Mouse (Mus musculus) activated CD4-positive, CD25-positive, alpha-beta regulatory T cell, adult 4 months (primary cell): Measurements from ENCODE around the gene Slc13a1. TPM values are rescaled to one million over a fixed set of nuclear protein-coding genes. Genes with fewer than 3 reads are reported as not detected.

Source experiments
- ATAC-seq: one replicate; pipeline ENCODE4 v1.8.0; 2017
- polyA plus RNA-seq, 2 experiments: library from polyadenylated mRNA; unstranded; fragments of 100-300 nt; shearing (Covaris generic); gene quantifications; one replicate each; pipeline ENCODE4 v1.2.1; 2017

Gene Slc13a1
- polyA plus RNA-seq, 2 experiments from 2014 or later: not detected

DNA sequence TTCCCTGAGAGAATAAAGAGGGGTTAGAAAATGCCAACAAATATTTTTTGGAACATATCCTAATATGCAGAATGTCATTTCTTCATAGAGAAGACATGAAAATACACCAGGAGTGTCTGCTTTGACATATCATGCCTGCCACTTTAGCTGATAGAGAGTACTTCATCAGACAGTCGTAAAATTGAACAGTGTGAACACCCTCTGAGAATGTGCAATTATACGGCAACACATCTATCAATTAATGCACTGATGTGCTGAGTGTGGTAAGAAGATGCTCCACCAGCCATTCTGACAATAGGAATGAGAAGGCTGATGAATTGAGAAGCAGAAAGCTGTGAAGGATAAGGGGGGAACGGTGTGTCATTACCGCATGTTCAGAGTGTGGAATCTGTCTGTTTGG lies 95.1 kb downstream of the Slc13a1 start:
- ATAC-seq: no peak

DNA sequence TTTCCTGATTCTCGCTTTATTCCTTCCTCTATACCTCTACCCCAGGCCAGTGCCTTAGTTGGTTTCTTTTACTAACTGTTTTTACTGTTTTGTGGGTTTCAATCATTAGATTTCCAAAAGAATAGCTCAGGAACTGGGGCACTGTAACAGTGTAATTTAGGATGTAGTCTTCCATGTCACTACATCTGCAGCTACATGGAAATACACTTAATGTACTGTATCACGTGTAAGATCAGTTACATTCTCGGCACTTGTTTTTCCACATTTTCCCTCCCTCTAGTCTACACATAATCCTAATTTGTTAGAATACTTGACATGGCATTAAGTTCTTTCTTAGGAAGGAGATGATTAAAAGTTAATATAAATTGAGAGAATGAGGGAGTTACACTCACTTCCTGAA lies 108.1 kb downstream of the Slc13a1 start:
- ATAC-seq: no peak

- no peak for ATAC-seq
Measured at GRCm38 (mm10) chr6:24055086-24055485, 112.8 kb downstream of the Slc13a1 start.

GRCm38 (mm10) chr6:24054086-24054710 lies 113.7 kb downstream of the Slc13a1 start:
- ATAC-seq: no peak

- no peak for ATAC-seq
Measured at GRCm38 (mm10) chr6:24047014-24047770, 120.7 kb downstream of the Slc13a1 start.

- no peak for ATAC-seq
Measured at GRCm38 (mm10) chr6:24043496-24043895, 124.4 kb downstream of the Slc13a1 start.

Other genes starting within 250 kb of the Slc13a1 start
- gene Tas2r118, start 198.0 kb downstream of the Slc13a1 start, polyA plus RNA-seq: not detected